Mouse (Mus musculus) gastrocnemius, postnatal 10 days (tissue): ENCODE results near the gene Hmgcl. TPM values are rescaled to one million over a fixed set of nuclear protein-coding genes. Genes with fewer than 3 reads are reported as not detected.
A peak's percentile ranks its signal among the peaks of the same experiment; 100 is the strongest.

Source experiments
- DNase-seq: peaks from one replicate; pipeline ENCODE4 v3.0.0; 2021; ENCODE audit warnings: mixed read lengths
- total RNA-seq, 2 experiments: library from RNA; stranded (reverse); gene quantifications; 2 replicates each; pipeline ENCODE4 v1.2.3; 2021

Gene Hmgcl
- total RNA-seq, 2 experiments from 2014 or later, result 43.7 to 49.2 TPM

- DNase-seq, result no peak
Measured at GRCm38 (mm10) chr4:135986301-135986942, 40.2 kb downstream of the Hmgcl start.

- peak; percentile 93 for DNase-seq
Measured at GRCm38 (mm10) chr4:135986943-135987710, 40.9 kb downstream of the Hmgcl start, which contains the start of gene Pithd1. TSS of gene Pithd1 (minus strand) at chr4:135987264.

- DNase-seq, result no peak
Measured at GRCm38 (mm10) chr4:135987714-135988113, 41.5 kb downstream of the Hmgcl start.

- no peak for DNase-seq
Measured at GRCm38 (mm10) chr4:135993941-135994340, 47.7 kb downstream of the Hmgcl start.

GRCm38 (mm10) chr4:135995118-135995517 is 48.9 kb downstream of the Hmgcl start:
- DNase-seq, result no peak

GRCm38 (mm10) chr4:136004107-136004675 is 57.9 kb downstream of the Hmgcl start:
- DNase-seq, result no peak

- no peak for DNase-seq
Measured at GRCm38 (mm10) chr4:136004921-136005320, 58.7 kb downstream of the Hmgcl start.

GRCm38 (mm10) chr4:136006821-136007220 is 60.6 kb downstream of the Hmgcl start:
- DNase-seq, result no peak

GRCm38 (mm10) chr4:136008782-136009447 is 62.7 kb downstream of the Hmgcl start:
- DNase-seq, result no peak

- no peak for DNase-seq
Measured at GRCm38 (mm10) chr4:136010586-136010985, 64.3 kb downstream of the Hmgcl start.

Other genes starting within 250 kb of the Hmgcl start
- gene Il22ra1, start 218.3 kb upstream of the Hmgcl start, total RNA-seq, result under 1 TPM; 0.09 to 0.23 TPM
- 10 to 100 TPM; 47.8 to 59.7 TPM for gene Myom3, start 186.7 kb upstream of the Hmgcl start, total RNA-seq
- 10 to 100 TPM; 47.2 to 59.0 TPM for gene Srsf10, start 90.7 kb upstream of the Hmgcl start, total RNA-seq
- gene Pnrc2, start 72.6 kb upstream of the Hmgcl start, total RNA-seq, result 10 to 100 TPM; 59.0 to 71.8 TPM
- under 1 TPM; 0.75 to 0.95 TPM for gene Cnr2, start 51.1 kb upstream of the Hmgcl start, total RNA-seq
- 10 to 100 TPM; 36.1 to 41.4 TPM for gene Fuca1, start 25.7 kb upstream of the Hmgcl start, total RNA-seq
- 1 to 10 TPM; 2.8 to 4.0 TPM for gene Gale, start 17.3 kb downstream of the Hmgcl start, total RNA-seq
- 10 to 100 TPM; 31.4 to 35.0 TPM for gene Lypla2, start 26.2 kb downstream of the Hmgcl start, total RNA-seq
- gene Pithd1, start 40.8 kb downstream of the Hmgcl start, total RNA-seq, result 10 to 100 TPM; 22.0 to 23.5 TPM
- 10 to 100 TPM; 50.2 to 51.4 TPM for gene Eloa, start 75.3 kb downstream of the Hmgcl start, total RNA-seq
- 100 to 1,000 TPM; 419 to 459 TPM for gene Rpl11, start 107.0 kb downstream of the Hmgcl start, total RNA-seq
- 10 to 100 TPM; 33.3 to 48.8 TPM for gene Id3, start 197.0 kb downstream of the Hmgcl start, total RNA-seq
- gene E2f2, start 225.9 kb downstream of the Hmgcl start, total RNA-seq, result 10 to 100 TPM in 1 of 2 experiments, 1 to 10 TPM in 1; 6.9 to 11.0 TPM